Mouse (Mus musculus): Measurements from ENCODE around the gene Ndufaf2. TPM values are rescaled to one million over a fixed set of nuclear protein-coding genes. Genes with fewer than 3 reads are reported as not detected.

Ndufaf2 gene
- polyA plus RNA-seq (2015; fragmentation: Nextera tagmentation; extraction: Ambion mirVana): 85.9 and 88.7 TPM in 2 replicates

DNA sequence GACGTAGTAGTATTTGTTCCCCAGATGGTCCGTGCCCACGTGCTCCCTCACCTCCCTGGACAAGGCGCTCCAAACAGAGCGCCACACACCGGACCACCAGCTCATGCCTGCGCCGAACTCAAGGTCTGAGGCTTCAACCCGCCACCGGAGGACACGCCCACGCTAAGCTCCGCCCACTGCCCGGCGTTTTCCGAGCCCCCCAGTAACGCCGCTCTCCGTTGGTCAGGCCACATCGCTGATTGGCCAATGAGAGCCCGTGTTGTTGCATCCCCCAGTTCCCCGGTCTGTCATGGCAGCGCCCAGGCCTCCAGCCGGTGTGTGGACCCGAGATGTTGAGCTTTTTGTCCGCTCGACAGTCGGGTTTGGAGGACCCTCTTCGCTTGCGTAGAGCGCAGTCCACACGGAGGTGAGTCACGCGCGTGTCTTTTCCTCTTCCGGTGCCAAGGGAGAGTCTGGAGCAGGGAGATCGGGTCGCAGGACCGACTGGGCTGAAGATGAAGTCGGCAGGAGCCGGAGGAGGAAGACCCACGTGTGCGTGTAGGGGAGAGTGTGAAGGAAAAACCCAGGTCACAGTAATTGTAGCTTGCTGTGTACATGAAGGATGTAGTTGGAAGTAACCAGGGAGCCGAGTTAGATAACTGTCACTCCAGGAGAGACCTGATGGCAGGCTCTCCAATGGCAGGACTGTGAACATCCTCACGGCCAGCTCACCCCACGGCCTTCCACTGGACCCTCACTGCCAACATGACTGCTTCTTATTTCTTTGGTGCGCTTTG, at the start of gene Ndufaf2, which contains the start of gene Ercc8:
Gene Ndufaf2, minus strand, starts transcription at position 159 of the 776 bp plus-strand sequence.
Gene Ercc8, plus strand, starts transcription at position 267 of the 776 bp plus-strand sequence.
- no peaks in the 10 kb centered on the region for H3K27me3 ChIP-seq
- no peaks in the 10 kb centered on the region for H3K9me3 ChIP-seq (replicated peaks)
- H3K27ac ChIP-seq: no peak within 1 kb of the TSS
- H3K4me1 ChIP-seq: peaks cover 16% of the 10 kb centered on the region
- peak; percentile 99 for ATAC-seq
- peak within 1 kb of the TSS; percentile 79 for H3K9ac ChIP-seq
- WGBS: under 1% methylated on average over 47 of the region's 47 CpGs
- peaks cover 16% of the 10 kb centered on the region for H3K36me3 ChIP-seq (ENCODE audit: poor library complexity, severe bottlenecking)
- H3K4me2 ChIP-seq: peak within 1 kb of the TSS; percentile 89
- peak within 1 kb of the TSS; percentile 88 for H3K4me3 ChIP-seq

DNA sequence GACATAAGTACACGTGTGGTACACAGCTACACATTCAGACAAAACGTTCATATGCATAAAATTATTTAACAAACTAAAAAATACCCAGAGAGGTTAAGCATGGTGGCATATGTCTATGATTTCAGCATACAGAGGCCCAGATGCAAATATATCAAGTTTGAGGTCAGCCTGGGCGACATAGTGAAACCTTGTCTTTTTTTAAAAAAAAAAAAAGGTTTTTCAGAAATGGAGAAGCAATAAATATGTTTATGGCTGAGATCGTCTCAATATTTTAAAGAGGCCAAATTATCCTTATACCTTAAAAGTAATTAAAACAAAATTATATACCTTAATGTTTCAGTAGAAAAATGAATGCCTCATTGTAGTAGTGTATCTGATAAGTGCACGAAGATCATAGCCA, 49.7 kb upstream of the Ndufaf2 start:
- WGBS: 75% methylated on average over 5 of the region's 5 CpGs
- Histone ChIP-seq H3K4me2 (no peak overlapping the region), H3K4me3 (no peak overlapping the region), H3K27me3 (peaks cover 7% of the 10 kb centered on the region), H3K9ac (no peak overlapping the region), H3K4me1 (no peaks in the 10 kb centered on the region), H3K9me3 (replicated peaks) (no peaks in the 10 kb centered on the region), H3K27ac (no peak overlapping the region), H3K36me3 (ENCODE audit: poor library complexity, severe bottlenecking) (no peaks in the 10 kb centered on the region)
- ATAC-seq: no peak

DNA sequence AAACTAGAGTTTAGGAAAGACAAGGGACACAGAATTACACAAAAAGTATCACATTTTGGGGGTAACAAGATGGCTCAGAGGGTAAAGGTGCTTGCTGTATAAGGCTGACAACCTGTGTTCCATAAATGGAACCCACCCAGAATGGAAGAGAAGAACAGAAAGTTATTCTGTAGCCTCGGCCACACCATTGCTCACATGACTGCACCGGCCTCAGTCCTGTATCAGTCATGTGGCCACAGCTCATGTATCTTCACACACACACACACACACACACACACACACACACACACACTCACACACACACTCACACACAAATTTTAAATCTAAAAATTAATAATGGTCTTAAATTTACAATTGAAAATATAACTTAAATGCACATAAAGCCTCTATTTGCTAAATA, 49.0 kb upstream of the Ndufaf2 start:
- H3K4me3 ChIP-seq: no peak overlapping the region
- H3K36me3 ChIP-seq (ENCODE audit: poor library complexity, severe bottlenecking): no peaks in the 10 kb centered on the region
- ATAC-seq: no peak
- H3K9me3 ChIP-seq (replicated peaks): no peaks in the 10 kb centered on the region
- H3K27ac ChIP-seq: no peak overlapping the region
- H3K27me3 ChIP-seq: 0 out of 2 replicates have a peak, but pooled peaks cover 2% of the 10 kb centered on the region
- no peaks in the 10 kb centered on the region for H3K4me1 ChIP-seq
- H3K4me2 ChIP-seq: no peak overlapping the region
- no peak overlapping the region for H3K9ac ChIP-seq
- 91% methylated on average over 2 of the region's 2 CpGs for whole genome bisulfite sequencing

DNA sequence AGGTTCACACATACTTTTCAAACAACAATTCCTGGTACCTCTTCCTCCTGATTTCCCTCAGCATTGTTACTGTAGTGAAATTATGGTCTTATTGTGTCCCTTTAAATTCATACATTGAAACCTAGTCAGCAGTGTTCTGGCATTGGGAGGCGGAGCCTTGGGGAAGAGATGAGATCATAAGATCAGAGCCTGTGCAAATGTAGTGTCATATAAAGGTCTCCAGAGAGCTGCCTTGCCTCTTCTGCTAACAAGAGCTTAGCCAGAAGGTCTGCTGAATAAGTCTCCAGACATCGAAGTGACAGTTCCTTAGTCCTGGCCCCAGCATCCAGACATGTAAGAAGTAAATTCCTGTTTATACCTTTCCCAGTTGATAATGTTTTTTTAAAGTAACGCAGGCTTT, 46.4 kb upstream of the Ndufaf2 start:
- Histone ChIP-seq H3K27me3 (no peaks in the 10 kb centered on the region), H3K4me1 (no peaks in the 10 kb centered on the region), H3K4me2 (no peak overlapping the region), H3K9ac (no peak overlapping the region), H3K36me3 (ENCODE audit: poor library complexity, severe bottlenecking) (no peaks in the 10 kb centered on the region), H3K9me3 (replicated peaks) (no peaks in the 10 kb centered on the region), H3K4me3 (no peak overlapping the region), H3K27ac (no peak overlapping the region)
- WGBS: 88% methylated on average over 3 of the region's 3 CpGs
- ATAC-seq: no peak

DNA sequence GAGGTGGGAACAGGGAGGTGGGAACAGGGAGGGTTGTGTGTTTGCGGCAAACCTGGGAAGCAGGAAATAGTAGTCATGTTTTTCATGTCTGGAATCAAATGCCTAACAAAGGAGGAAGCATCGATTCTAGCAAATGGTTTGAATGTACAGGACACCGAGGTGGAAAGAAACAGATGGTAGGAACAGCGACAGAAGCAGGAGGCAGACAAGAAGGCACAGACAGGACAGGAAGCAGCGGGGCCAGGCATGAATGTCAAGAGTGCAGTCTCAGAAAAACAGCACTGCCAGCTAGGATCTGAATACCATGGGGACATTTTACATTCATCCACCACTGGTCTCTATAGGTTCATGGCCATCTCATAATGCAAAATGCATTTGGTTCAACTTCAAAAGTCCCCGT, 37.1 kb upstream of the Ndufaf2 start:
- Histone ChIP-seq H3K27ac (no peak overlapping the region), H3K4me3 (no peak overlapping the region), H3K4me2 (no peak overlapping the region), H3K36me3 (ENCODE audit: poor library complexity, severe bottlenecking) (peaks cover 27% of the 10 kb centered on the region), H3K9me3 (replicated peaks) (no peaks in the 10 kb centered on the region), H3K4me1 (no peaks in the 10 kb centered on the region), H3K27me3 (no peaks in the 10 kb centered on the region), H3K9ac (no peak overlapping the region)
- ATAC-seq: no peak
- 95% methylated on average over 6 of the region's 6 CpGs for WGBS

DNA sequence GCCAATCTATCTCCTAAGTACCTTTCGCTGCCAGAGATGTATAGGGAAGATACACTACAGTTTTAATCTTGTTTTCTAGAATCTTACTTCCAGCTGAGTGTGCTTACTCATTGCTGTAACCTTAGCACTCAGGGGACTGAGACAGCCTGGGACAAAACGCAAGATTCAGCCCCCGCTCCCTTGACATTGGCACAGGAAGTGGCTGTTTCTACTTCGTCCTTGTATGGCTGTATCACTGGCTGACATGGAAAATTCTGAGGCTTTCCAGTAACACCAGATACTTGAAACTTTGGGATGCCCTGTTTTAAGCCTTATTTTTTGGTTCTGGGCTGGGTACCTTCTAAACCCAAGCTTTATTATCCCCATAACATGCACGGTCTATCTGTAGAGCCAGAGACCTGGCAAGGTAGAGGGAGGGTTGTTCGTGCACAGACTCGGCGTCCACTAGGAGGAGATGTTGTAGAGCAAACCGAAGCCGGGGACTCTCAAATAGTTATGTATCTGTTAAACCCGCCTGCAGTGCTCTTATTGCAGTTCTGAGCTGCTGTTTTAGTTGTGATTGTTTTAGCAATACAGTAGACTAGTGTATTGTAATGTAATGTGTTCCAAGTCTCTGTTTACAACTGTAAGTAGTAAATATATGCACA, 32.8 kb upstream of the Ndufaf2 start:
- peaks cover 34% of the 10 kb centered on the region for H3K36me3 ChIP-seq (ENCODE audit: poor library complexity, severe bottlenecking)
- H3K4me3 ChIP-seq: no peak overlapping the region
- H3K9ac ChIP-seq: no peak overlapping the region
- no peaks in the 10 kb centered on the region for H3K4me1 ChIP-seq
- H3K9me3 ChIP-seq (replicated peaks): no peaks in the 10 kb centered on the region
- H3K27me3 ChIP-seq: no peaks in the 10 kb centered on the region
- H3K4me2 ChIP-seq: no peak overlapping the region
- no peak overlapping the region for H3K27ac ChIP-seq
- peak; percentile 75; the same call in 1 of the 2 replicates for ATAC-seq
- WGBS: 66% methylated on average over 11 of the region's 11 CpGs

DNA sequence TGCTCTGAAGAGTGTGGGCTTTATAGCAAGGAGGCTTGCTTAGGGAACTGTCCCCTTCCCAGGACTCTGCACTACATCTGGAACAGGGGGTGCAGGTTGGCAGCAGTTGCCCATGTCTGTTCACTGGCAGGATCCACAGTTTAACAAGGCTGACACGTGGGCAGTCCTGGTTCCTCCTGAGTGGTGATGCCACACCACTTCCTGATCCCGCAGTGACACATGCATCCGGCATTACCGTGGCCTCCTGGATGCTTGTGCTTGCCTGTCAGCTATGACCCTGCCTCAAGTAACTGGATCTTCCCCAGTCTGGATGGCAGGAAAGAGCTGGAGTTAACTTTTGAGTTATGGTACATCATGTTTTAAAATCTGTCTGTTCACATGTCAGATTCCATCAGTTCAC, 29.6 kb upstream of the Ndufaf2 start:
- Histone ChIP-seq H3K4me2 (no peak overlapping the region), H3K4me1 (no peaks in the 10 kb centered on the region), H3K9me3 (replicated peaks) (no peaks in the 10 kb centered on the region), H3K27ac (no peak overlapping the region), H3K4me3 (no peak overlapping the region), H3K36me3 (ENCODE audit: poor library complexity, severe bottlenecking) (peaks cover 36% of the 10 kb centered on the region), H3K9ac (no peak overlapping the region), H3K27me3 (no peaks in the 10 kb centered on the region)
- ATAC-seq: no peak
- WGBS: 85% methylated on average over 4 of the region's 4 CpGs

DNA sequence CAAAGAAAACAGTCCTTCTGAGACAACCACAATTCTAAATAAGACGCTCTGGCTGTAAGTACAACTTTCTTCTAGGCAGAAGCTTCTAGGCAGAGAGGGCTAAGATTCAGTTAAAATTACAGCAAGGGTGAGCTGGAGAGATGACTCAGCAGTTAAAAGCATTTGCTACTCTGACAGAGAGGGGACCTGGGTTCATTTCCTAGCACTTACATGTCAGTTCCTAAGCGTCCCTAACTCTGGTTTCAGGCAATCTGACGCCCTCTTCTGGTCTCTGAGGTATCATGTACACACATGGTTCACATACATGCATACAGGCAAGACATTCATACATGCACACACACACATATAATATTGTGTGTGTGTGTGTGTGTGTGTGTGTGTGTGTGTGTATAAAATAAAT, 27.1 kb upstream of the Ndufaf2 start:
- WGBS: 91% methylated on average over 3 of the region's 3 CpGs
- Histone ChIP-seq H3K4me1 (no peaks in the 10 kb centered on the region), H3K27me3 (no peaks in the 10 kb centered on the region), H3K9ac (no peak overlapping the region), H3K9me3 (replicated peaks) (no peaks in the 10 kb centered on the region), H3K4me2 (no peak overlapping the region), H3K36me3 (ENCODE audit: poor library complexity, severe bottlenecking) (peaks cover 55% of the 10 kb centered on the region), H3K27ac (no peak overlapping the region), H3K4me3 (no peak overlapping the region)
- ATAC-seq: no peak

DNA sequence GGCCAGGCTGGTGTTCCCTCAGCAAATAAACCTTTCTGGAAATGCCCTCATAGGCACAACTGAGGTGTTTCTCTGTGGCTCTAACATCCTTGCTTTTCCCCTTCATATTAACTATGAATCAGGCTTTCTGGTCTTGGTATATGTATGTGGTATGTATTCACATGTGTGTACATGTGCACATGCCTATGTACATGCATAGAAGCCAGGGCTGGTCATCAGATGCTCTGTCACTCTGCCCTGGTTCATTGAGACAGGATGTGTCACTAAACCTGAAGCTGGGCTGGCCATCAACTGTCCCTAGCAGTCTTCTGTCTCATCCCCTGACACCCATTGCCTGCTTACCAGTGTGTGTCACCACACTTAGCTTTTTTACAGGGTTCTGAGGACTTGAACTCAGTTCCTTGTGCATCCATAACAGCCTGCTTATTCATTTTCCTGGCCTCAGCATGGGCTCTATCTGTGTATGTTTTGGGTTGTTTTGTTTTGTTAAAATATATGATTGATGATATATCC, 26.4 kb upstream of the Ndufaf2 start:
- Histone ChIP-seq H3K4me2 (no peak overlapping the region), H3K4me3 (no peak overlapping the region), H3K27ac (no peak overlapping the region), H3K36me3 (ENCODE audit: poor library complexity, severe bottlenecking) (peaks cover 57% of the 10 kb centered on the region), H3K4me1 (no peaks in the 10 kb centered on the region), H3K9me3 (replicated peaks) (no peaks in the 10 kb centered on the region), H3K9ac (no peak overlapping the region), H3K27me3 (no peaks in the 10 kb centered on the region)
- no peak for ATAC-seq

DNA sequence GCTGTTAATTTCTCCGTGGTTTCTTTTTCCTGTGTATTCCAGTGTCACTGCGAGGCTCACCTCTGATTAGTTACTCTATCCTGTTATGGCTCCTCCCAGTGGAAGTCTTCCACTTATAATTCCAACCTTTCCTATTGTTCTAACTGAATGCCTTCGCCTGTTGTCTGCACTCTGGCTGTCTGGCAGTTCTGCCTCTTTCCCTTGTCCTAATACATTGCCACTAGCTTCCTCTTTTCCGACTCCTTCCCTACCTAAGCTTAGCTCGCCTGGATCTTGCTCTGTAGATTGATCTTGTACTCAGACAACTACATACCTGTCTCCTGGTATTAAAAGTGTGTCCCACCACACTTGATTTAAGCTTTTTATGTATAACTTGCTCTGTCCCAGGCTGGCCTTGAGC, 22.4 kb upstream of the Ndufaf2 start:
- Histone ChIP-seq H3K4me1 (no peaks in the 10 kb centered on the region), H3K9ac (no peak overlapping the region), H3K9me3 (replicated peaks) (no peaks in the 10 kb centered on the region), H3K27ac (no peak overlapping the region), H3K36me3 (ENCODE audit: poor library complexity, severe bottlenecking) (peaks cover 71% of the 10 kb centered on the region), H3K27me3 (no peaks in the 10 kb centered on the region), H3K4me3 (no peak overlapping the region), H3K4me2 (no peak overlapping the region)
- no peak for ATAC-seq
- 79% methylated on average over 5 of the region's 5 CpGs for WGBS

DNA sequence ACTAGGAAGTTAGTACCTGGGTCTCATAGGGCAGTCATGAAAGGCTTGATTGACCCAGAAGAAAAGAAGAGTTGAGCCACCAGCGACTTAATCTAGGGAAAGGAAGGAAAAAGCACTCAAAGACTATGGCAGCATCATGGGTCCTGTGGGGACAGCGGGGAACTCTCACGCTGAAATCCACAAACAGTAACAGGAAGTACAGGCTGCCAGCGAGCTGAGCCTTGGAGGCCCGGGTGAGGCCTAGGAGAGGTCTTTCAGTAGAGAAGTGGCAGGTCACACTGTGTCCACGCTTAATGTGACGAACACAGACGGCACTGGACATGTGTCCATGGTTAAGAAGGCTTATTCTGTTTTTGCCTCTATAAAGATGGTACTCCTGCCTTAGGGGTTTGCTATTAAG, 21.2 kb upstream of the Ndufaf2 start:
- no peak overlapping the region for H3K27ac ChIP-seq
- H3K4me3 ChIP-seq: no peak overlapping the region
- H3K4me1 ChIP-seq: no peaks in the 10 kb centered on the region
- no peak overlapping the region for H3K4me2 ChIP-seq
- no peak for ATAC-seq
- H3K9ac ChIP-seq: no peak overlapping the region
- WGBS: 89% methylated on average over 8 of the region's 8 CpGs
- no peaks in the 10 kb centered on the region for H3K27me3 ChIP-seq
- no peaks in the 10 kb centered on the region for H3K9me3 ChIP-seq (replicated peaks)
- H3K36me3 ChIP-seq (ENCODE audit: poor library complexity, severe bottlenecking): peaks cover 66% of the 10 kb centered on the region

DNA sequence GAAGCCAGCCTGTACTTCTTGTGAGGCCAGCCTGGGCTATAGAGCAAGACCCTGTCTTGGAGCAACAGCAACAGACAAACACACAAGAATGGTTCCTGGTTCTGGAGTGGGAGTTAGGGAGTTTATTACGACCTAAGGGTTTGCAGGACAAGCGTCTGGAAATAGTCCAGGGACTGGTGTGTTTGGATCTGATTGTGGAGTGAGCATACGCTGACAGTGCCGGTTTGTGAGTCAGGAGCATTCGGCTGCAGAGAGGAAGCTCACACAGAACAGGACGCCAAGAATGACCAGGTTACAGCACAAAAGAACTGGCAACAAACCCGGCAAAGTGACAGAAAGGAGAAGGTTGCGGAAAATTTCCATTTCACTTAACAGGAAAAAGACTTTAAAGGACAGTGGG, 12.1 kb upstream of the Ndufaf2 start:
- Histone ChIP-seq H3K9ac (no peak overlapping the region), H3K4me1 (no peaks in the 10 kb centered on the region), H3K27ac (no peak overlapping the region), H3K27me3 (no peaks in the 10 kb centered on the region), H3K36me3 (ENCODE audit: poor library complexity, severe bottlenecking) (peaks cover 43% of the 10 kb centered on the region), H3K9me3 (replicated peaks) (no peaks in the 10 kb centered on the region), H3K4me3 (no peak overlapping the region), H3K4me2 (no peak overlapping the region)
- ATAC-seq: no peak
- WGBS: 87% methylated on average over 8 of the region's 8 CpGs
